Mouse (Mus musculus) CD4-positive, CD25-positive, alpha-beta regulatory T cell (primary cell): Measurements from ENCODE around the gene Cttnbp2nl. TPM values are rescaled to one million over a fixed set of nuclear protein-coding genes. Genes with fewer than 3 reads are reported as not detected.

Source experiments
- polyA plus RNA-seq: library from polyadenylated mRNA; unstranded; fragments of 100-300 nt; shearing (Covaris generic); gene quantifications from one replicate; pipeline ENCODE4 v1.2.1, GENCODE M21; 2017

Gene Cttnbp2nl
- 0.11 TPM for polyA plus RNA-seq

DNA sequence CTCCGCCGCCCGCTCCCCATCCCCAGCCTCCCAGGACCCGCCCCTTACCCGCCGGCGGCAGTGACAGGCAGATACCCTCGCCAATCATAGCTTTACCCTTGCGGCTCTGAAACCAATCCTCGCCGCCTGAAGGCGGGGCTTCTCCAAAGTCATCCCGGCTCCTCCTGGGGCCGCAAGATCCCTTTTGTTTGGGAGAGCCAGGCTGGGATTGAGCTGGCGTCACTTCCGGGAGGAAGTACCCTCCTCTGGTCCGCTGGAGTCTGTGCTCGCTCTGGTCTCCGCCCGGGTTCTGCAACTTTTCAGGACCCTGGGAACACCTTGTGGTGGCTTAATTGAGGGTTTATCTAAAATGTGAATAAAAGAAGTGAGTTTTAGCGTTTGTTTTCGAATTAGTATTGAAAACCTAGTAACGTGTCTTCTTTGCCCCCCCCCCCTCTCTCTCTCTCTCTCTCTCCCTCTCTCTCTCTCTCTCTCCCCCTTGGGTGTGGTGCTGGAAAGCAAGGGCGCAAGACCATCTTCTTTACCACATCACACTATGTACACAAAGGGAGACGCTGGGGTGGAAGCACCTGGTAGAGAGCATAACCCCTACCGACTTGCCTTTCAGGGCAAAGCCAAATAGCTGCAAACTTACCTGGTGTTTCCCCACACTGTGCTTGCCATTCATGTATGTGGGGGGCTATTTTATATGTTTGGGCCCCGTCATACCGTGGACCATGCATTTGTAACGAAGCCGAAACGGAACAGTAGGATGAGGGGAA is at the start of gene Cttnbp2nl:
Cttnbp2nl (minus strand) TSS at position 210 of the 761 bp plus-strand sequence.

DNA sequence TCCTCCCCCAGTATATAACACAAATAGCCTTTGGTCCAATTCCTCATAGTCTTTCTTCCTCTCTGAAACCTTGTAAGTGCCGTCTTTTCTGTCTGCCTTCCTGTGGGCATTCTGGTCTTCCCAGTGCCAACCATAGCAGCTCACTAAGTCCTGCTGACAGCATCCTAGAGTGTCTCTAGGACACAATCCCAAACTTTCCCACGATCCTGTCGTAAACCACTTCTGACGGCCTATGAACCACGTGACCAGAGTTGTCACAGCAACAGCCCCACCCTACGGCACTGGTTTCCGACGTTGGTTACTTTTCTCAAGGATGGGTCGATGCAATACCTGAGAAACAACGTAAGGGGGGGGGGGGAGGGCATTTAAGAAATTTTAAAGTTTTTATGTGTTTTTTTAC is 13.6 kb upstream of the Cttnbp2nl start, which contains the start of gene 4930564D02Rik:
4930564D02Rik (plus strand) TSS at position 301 of the 400 bp plus-strand sequence.

DNA sequence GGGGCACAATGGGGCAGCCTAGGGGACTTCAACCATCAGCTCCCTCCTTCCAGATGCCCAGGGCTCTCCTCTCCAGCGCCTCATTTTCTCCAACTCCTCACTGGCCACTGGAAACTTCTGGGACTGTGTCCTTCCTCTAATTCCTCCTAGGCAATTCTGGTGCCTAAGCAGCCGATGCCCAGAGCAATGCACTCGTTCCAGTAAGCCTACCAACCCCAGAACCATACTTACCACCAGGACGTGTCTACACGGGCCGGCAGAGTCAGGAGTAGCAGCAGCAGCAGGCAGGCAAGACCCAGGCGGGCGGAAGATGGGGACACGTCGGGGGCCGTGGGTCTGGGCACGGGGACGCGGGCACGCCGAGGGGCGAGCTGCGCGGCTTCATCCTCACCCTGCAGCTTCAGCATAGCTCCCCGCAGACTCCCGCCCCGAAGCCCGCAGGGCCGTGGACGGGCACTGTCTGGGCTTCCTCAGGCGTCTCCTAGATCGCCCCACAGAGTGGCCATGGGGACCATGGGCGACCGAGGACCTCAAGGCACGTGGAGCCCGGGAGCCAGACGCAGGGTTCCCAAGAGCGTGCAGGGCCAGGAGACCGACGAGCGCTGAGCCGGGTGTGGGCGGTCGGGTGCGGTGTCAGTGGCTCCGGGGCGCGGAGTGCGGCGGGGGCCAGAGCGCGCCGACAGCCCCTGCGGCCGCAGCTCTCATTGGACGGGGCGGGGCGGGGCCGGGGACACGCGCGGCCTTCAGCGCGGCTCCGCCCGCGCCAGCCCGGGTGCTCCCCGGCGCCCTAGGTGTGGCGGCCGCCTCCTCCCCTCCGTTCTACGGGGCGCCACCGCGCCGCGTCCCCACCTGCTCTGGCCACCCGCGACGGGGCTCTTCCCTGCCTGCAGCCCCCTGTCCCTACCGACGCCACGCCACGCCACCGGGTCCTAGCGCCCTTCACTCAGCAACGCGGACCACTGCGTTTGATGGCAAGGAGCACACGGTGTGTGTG is 91.6 kb downstream of the Cttnbp2nl start, which contains the start of gene Wnt2b:
Wnt2b (minus strand) TSS at position 856 of the 994 bp plus-strand sequence.

Other genes with a start within 250 kb of the Cttnbp2nl start
- gene Mov10, start 234.6 kb downstream of the Cttnbp2nl start, polyA plus RNA-seq, result 52.1 TPM
- gene St7l, start 189.1 kb downstream of the Cttnbp2nl start, polyA plus RNA-seq, result 42.7 TPM
- 468 TPM for gene Capza1, start 188.6 kb downstream of the Cttnbp2nl start, polyA plus RNA-seq
- 0.28 TPM for gene Wnt2b, start 91.2 kb downstream of the Cttnbp2nl start, polyA plus RNA-seq
- not detected for gene 4930564D02Rik, start 13.7 kb upstream of the Cttnbp2nl start, polyA plus RNA-seq